Mouse (Mus musculus) thymus, adult 2 months (tissue): Measurements from ENCODE around the gene Cd80. TPM values are rescaled to one million over a fixed set of nuclear protein-coding genes. Genes with fewer than 3 reads are reported as not detected.

Experiments used
- DNase-seq: peaks from one replicate; pipeline ENCODE4 v3.0.0; 2021
- H3K27ac ChIP-seq: fragments of 200-500 bp; 2 replicates; pipeline ENCODE4 v1.5.1; 2012; ENCODE audit warnings: low read length, control low read depth; ENCODE audit not compliant: control insufficient read depth, insufficient read depth
- H3K27me3 ChIP-seq: fragments of 200-500 bp; 2 replicates; pipeline ENCODE4 v1.6.1; 2012; ENCODE audit warnings: mild to moderate bottlenecking, low read length, moderate library complexity, mixed read lengths; ENCODE audit not compliant: control insufficient read depth, insufficient read depth
- H3K36me3 ChIP-seq: fragments of 200-500 bp; 2 replicates; pipeline ENCODE4 v1.6.1; 2012; ENCODE audit warnings: mild to moderate bottlenecking, low read length, moderate library complexity; ENCODE audit not compliant: control insufficient read depth, insufficient read depth
- H3K4me1 ChIP-seq: fragments of 200-500 bp; replicated peaks from 2 replicates; pipeline ENCODE4 v1.6.1; 2012; ENCODE audit warnings: low read length; ENCODE audit not compliant: control insufficient read depth, insufficient read depth
- H3K4me3 ChIP-seq: fragments of 200-500 bp; 2 replicates; pipeline ENCODE4 v1.5.1; 2012; ENCODE audit warnings: mild to moderate bottlenecking, low read length, control low read depth, moderate library complexity; ENCODE audit not compliant: control insufficient read depth, insufficient read depth
- CTCF ChIP-seq: fragments of 200-500 bp; IDR thresholded peaks from 2 replicates; pipeline ENCODE4 v1.5.1; 2012; ENCODE audit warnings: mild to moderate bottlenecking, control low read depth, low read length, moderate library complexity, borderline replicate concordance; ENCODE audit not compliant: control insufficient read depth, poor library complexity, insufficient read depth; ENCODE audit errors: extremely low read depth
- POLR2A ChIP-seq: fragments of 200-500 bp; IDR thresholded peaks from 2 replicates; pipeline ENCODE4 v1.6.1; 2012; ENCODE audit warnings: mild to moderate bottlenecking, low read length, control low read depth, moderate library complexity; ENCODE audit not compliant: control insufficient read depth, poor library complexity, insufficient read depth; ENCODE audit errors: extremely low read depth
- whole genome bisulfite sequencing: fragments of 180-500 bp; shearing (Covaris S2); methylation state at CpG from one replicate; pipeline ENCODE4 v1.1.7; 2018; 5-methylcytosine and 5-hydroxymethylcytosine counted together
- polyA plus RNA-seq: library from polyadenylated mRNA; depleted of rRNA; stranded (reverse); fragments of >200 nt; gene quantifications from 2 replicates; pipeline ENCODE4 v1.2.3, GENCODE M21; 2012

Cd80 gene
- polyA plus RNA-seq, 1 experiment = 5.2 TPM

DNA sequence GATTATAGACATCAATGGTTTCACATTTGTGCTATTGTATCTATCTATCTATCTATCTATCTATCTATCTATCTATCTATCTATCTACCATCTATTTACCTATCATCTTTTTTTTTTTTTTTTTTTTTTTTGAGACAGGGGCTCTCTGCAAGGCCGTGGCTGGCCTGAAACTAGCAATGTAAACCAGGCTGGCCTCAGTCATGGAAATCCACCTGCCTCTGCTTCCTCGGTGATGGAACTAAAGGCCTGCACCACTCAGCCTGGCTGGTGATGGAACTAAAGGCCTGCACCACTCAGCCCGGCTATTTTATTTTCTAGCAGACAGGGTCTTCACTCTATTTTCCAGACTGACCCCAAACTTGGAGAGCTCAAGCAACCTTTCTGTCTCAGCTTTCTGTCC is 22.9 kb downstream of the Cd80 start:
- H3K27me3 ChIP-seq = no peaks in the 10 kb centered on the region
- peaks cover 17% of the 10 kb centered on the region for H3K4me1 ChIP-seq
- no peak for DNase-seq
- WGBS = 93% methylated on average over 3 of the region's 3 CpGs
- no peaks in the 10 kb centered on the region for H3K36me3 ChIP-seq
- H3K4me3 ChIP-seq = no peak overlapping the region
- no peak overlapping the region for H3K27ac ChIP-seq
- TF ChIP-seq CTCF = no peak
- no peak for TF ChIP-seq POLR2A

DNA sequence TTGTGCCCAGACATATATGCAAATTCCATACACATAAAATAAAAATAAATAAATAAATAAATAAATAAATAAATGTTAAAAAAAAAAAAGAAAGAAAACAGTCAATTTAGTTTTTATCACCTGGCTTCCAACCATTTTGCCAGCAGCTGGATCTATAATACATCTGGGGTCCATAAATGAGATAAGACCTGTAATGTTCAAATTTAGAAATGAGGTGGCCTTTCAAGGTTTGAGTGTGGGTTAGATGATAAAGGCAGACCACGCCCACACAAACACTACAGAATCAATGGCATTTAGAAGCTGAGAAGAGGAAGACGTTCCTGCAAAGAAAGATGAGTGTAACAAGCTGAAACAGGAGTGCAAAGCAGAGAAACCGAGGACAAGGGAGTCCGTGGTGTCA is 26.0 kb downstream of the Cd80 start:
- H3K4me1 ChIP-seq = peaks cover 22% of the 10 kb centered on the region
- no peak overlapping the region for H3K27ac ChIP-seq
- no peak for DNase-seq
- no peak overlapping the region for H3K4me3 ChIP-seq
- H3K36me3 ChIP-seq = no peaks in the 10 kb centered on the region
- 84% methylated on average over 4 of the region's 4 CpGs for WGBS
- H3K27me3 ChIP-seq = no peaks in the 10 kb centered on the region
- no peak for TF ChIP-seq CTCF
- TF ChIP-seq POLR2A = no peak

DNA sequence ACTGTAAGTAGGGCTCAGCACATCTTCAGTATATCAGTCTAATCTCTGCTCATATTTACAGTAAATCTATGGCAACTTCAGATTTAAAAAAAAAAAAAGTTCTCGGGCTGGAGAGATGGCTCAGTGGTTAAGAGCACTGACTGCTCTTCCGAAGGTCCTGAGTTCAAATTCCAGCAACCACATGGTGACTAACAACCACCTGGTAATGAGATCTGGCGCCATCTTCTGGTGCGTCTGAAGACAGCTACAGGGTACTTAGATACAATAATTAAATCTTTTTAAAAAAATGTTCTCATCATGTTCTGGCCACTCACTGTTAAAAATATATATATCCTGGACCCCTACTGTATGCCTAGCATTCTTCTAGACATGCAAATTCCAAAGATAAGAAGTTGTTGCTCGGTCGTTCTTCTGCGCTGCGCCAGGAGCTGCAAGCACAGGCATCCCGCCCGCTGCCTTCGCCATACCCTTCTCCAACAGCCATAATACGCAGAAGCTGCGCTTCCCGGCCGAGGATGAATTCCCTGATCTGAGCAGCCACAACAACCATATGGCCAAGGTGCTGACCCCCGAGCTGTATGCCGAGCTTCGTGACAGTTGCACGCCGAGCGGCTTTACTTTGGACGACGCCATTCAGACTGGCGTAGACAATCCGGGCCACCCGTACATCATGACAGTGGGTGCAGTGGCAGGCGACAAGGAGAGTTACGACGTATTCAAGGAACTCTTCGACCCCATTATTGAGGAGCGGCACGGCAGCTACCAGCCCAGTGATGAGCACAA is 27.6 kb downstream of the Cd80 start:
- DNase-seq = peak; percentile 32
- Histone ChIP-seq H3K36me3 (no peaks in the 10 kb centered on the region), H3K27ac (no peak overlapping the region), H3K27me3 (no peaks in the 10 kb centered on the region), H3K4me1 (peaks cover 13% of the 10 kb centered on the region), H3K4me3 (peak overlapping the region; percentile 46)
- 25% methylated on average over 32 of the region's 32 CpGs for WGBS
- no peak for TF ChIP-seq CTCF
- TF ChIP-seq POLR2A = no peak

DNA sequence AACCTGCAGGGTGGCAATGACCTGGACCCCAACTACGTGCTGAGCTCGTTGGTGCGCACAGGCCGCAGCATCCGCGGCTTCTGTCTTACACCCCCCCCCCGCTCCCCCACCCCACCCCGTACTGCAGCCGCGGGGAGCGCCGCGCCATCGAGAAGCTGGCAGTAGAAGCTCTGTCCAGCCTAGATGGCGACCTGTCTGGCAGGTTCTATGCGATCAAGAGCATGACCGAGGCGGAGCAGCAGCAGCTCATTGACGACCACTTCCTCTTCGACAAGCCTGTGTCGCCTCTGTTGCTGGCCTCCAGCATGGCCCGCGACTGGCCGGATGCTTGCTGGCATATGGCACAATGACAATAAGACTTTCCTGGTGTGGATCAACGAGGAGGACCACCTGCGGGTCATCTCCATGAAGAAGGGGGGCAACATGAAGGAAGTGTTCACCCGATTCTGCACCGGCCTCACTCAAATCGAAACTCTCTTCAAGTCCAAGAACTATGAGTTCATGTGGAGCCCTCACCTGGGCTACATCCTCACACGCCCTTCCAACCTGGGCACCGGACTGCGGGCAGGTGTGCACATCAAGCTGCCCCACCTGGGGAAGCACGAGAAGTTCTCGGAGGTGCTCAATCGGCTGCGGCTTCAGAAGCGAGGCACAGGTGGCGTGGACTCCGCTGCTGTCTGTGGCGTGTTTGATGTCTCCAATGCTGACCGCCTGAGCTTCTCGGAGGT is 28.4 kb downstream of the Cd80 start:
- DNase-seq = peak; percentile 7
- 16% methylated on average over 42 of the region's 42 CpGs for WGBS
- Histone ChIP-seq H3K27ac (no peak overlapping the region), H3K27me3 (no peaks in the 10 kb centered on the region), H3K4me3 (peak overlapping the region; percentile 46), H3K36me3 (no peaks in the 10 kb centered on the region), H3K4me1 (peaks cover 13% of the 10 kb centered on the region)
- TF ChIP-seq CTCF (no peak), POLR2A (no peak)

DNA sequence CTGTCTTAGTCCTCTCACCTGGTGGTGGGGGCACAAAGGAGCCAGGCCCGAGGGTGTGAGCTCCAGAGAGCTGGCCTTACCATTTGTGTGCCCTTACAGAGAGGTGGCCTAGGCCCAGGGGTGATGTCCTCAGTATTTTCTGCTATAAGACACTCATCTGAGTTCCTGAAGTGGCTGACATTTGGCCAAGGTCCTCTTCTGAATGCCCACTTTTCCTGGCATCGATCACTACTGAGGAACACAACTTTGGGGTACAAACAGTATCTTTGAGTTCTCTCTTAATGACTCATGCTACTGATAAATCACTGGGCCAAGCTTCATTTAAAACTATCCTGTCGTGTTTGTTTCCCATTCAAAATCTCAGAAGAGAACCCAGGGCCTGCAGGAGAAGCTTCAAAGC is 37.2 kb downstream of the Cd80 start:
- 93% methylated on average over 3 of the region's 3 CpGs for WGBS
- no peak for DNase-seq
- Histone ChIP-seq H3K4me3 (no peak overlapping the region), H3K27ac (no peak overlapping the region), H3K27me3 (no peaks in the 10 kb centered on the region), H3K36me3 (peaks cover 4% of the 10 kb centered on the region; the same call in 1 of the 2 replicates), H3K4me1 (no peaks in the 10 kb centered on the region)
- no peak for TF ChIP-seq POLR2A
- no peak for TF ChIP-seq CTCF

DNA sequence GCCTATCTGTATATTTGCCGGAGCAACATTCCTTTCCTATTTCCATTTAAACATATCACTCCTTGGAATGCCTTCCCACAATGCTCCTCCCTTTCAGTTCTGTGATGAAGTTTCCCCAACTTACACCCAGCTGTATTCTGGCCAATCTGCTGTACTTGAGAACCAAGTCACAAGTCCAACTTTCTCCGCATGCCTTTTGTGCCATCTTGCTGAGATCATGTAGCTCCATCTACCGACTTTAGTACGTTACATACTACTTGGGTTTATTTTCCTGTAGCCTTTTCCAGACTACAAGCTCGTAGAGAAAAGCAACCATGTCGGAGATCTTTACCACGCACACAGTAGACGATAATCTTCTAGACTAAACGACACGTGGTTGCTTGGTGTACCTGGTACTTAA is 38.5 kb downstream of the Cd80 start:
- no peak for DNase-seq
- Histone ChIP-seq H3K36me3 (peaks cover 10% of the 10 kb centered on the region; the same call in 1 of the 2 replicates), H3K27me3 (no peaks in the 10 kb centered on the region), H3K27ac (no peak overlapping the region), H3K4me1 (no peaks in the 10 kb centered on the region), H3K4me3 (no peak overlapping the region)
- TF ChIP-seq CTCF (no peak), POLR2A (no peak)
- WGBS = 89% methylated on average over 10 of the region's 10 CpGs
